Mouse (Mus musculus): ENCODE data around the gene Ints11. TPM values are rescaled to one million over a fixed set of nuclear protein-coding genes. Genes with fewer than 3 reads are reported as not detected.

Gene Ints11
- total RNA-seq, 2 experiments from 2014 or later, result 31.0 to 31.3 TPM

Small RNA genes lying within 50 kb of the gene (microRNA-seq; reads per million reads assigned to microRNA genes)
- not detected for gene Gm22991

Other genes starting within 250 kb of the Ints11 start
- 10 to 100 TPM; 53.8 to 55.0 TPM for gene Cdk11b, start 244.7 kb upstream of the Ints11 start, total RNA-seq (2021)
- gene Gm10563, start 224.1 kb upstream of the Ints11 start, total RNA-seq (2021), result not detected
- gene Mmp23, start 216.2 kb upstream of the Ints11 start, total RNA-seq (2021), result 10 to 100 TPM; 18.8 to 25.4 TPM
- 10 to 100 TPM; 41.5 to 44.2 TPM for gene Mib2, start 200.3 kb upstream of the Ints11 start, total RNA-seq (2021)
- gene Fndc10, start 175.2 kb upstream of the Ints11 start, total RNA-seq (2021), result 10 to 100 TPM; 54.6 to 60.4 TPM
- 10 to 100 TPM; 88.9 to 96.2 TPM for gene Ssu72, start 164.7 kb upstream of the Ints11 start, total RNA-seq (2021)
- gene Tmem240, start 134.7 kb upstream of the Ints11 start, total RNA-seq (2021), result 1 to 10 TPM; 1.5 to 2.2 TPM
- gene Atad3a, start 108.5 kb upstream of the Ints11 start, total RNA-seq (2021), result 100 to 1,000 TPM in 1 of 2 experiments, 10 to 100 TPM in 1; 99.1 to 102 TPM
- 1 to 10 TPM; 5.7 to 7.4 TPM for gene Vwa1, start 94.8 kb upstream of the Ints11 start, total RNA-seq (2021)
- gene Tmem88b, start 83.7 kb upstream of the Ints11 start, total RNA-seq (2021), result under 1 TPM; 0.79 to 0.84 TPM
- not detected for gene Ankrd65, start 79.1 kb upstream of the Ints11 start, total RNA-seq (2021)
- 100 to 1,000 TPM; 110 to 122 TPM for gene Mrpl20, start 66.7 kb upstream of the Ints11 start, total RNA-seq (2021)
- gene Ccnl2, start 57.1 kb upstream of the Ints11 start, total RNA-seq (2021), result 100 to 1,000 TPM; 153 to 155 TPM
- gene Aurkaip1, start 38.3 kb upstream of the Ints11 start, total RNA-seq (2021), result 100 to 1,000 TPM; 123 to 129 TPM
- gene Mxra8, start 29.9 kb upstream of the Ints11 start, total RNA-seq (2021), result 10 to 100 TPM; 86.3 to 93.5 TPM
- 10 to 100 TPM; 53.5 to 53.8 TPM for gene Dvl1, start 22.1 kb upstream of the Ints11 start, total RNA-seq (2021)
- gene Tas1r3, start 6.2 kb upstream of the Ints11 start, total RNA-seq (2021), result under 1 TPM; 0.85 to 0.92 TPM
- 10 to 100 TPM; 20.2 to 21.0 TPM for gene Cptp, start 106 bp upstream of the Ints11 start, total RNA-seq (2021)
- gene Pusl1, start 22.2 kb downstream of the Ints11 start, total RNA-seq (2021), result 10 to 100 TPM; 42.9 to 49.0 TPM
- 10 to 100 TPM; 35.5 to 36.7 TPM for gene Acap3, start 22.3 kb downstream of the Ints11 start, total RNA-seq (2021)
- 10 to 100 TPM; 91.9 to 94.1 TPM for gene Ube2j2, start 74.3 kb downstream of the Ints11 start, total RNA-seq (2021)
- 10 to 100 TPM; 75.8 to 79.9 TPM for gene C1qtnf12, start 92.8 kb downstream of the Ints11 start, total RNA-seq (2021)
- 1 to 10 TPM; 7.2 to 7.7 TPM for gene B3galt6, start 123.1 kb downstream of the Ints11 start, total RNA-seq (2021)
- 100 to 1,000 TPM; 224 to 231 TPM for gene Sdf4, start 123.3 kb downstream of the Ints11 start, total RNA-seq (2021)
- gene Tnfrsf4, start 144.3 kb downstream of the Ints11 start, total RNA-seq (2021), result 1 to 10 TPM; 2.9 to 3.4 TPM
- gene Tnfrsf18, start 156.6 kb downstream of the Ints11 start, total RNA-seq (2021), result under 1 TPM in 1 of 2 experiments, not detected in 1; 0.39 TPM
- 1 to 10 TPM in 1 of 2 experiments, under 1 TPM in 1; 0.59 to 5.0 TPM for gene Ttll10, start 189.9 kb downstream of the Ints11 start, total RNA-seq (2021)
- gene 9430015G10Rik, start 240.4 kb downstream of the Ints11 start, total RNA-seq (2021), result 10 to 100 TPM; 18.1 to 21.1 TPM

Data from adrenal gland, postnatal 4 days (tissue).